Mouse (Mus musculus) embryonic stem cell, embryonic (primary cell): Measurements from ENCODE around the gene Nppa.

Experiments used
- CTCF ChIA-PET, 4 experiments: fragments of 300-600 bp in 2 of 4; fragments of 350-600 bp in 2 of 4; sonication (Branson Sonifier 250); formaldehyde crosslinking; loops; one replicate each; lab custom pipeline; 2022; ENCODE audit warnings: inconsistent platforms in 2 of 4; lab: Charles Lee
- POLR2A ChIA-PET, 4 experiments: fragments of 300-600 bp in 2 of 4; fragments of 350-600 bp in 2 of 4; sonication (Branson Sonifier 250); formaldehyde crosslinking; loops; one replicate each; lab custom pipeline; 2022; ENCODE audit warnings: antibody characterized with exemption in 4 of 4, inconsistent platforms in 1 of 4; lab: Charles Lee

The Nppa gene

GRCm38 (mm10) chr4:148051046-148051776 is 50.7 kb downstream of the Nppa start:
- ChIA-PET CTCF (interaction anchor here in 3 of 4 experiments (0.5 to 2.7 kb wide), 6 partner anchors 9 to 292 kb away, joined by 4 to 6 read pairs (median 5); no protein-coding TSS in a partner anchor), POLR2A (interaction anchor here (0.6 to 43.0 kb wide), 21 partner anchors 0 to 146 kb away, joined by 3 to 812 read pairs (median 4); partner anchors contain the start of genes Clcn6 (in 3 of the 4), Mthfr (in 3 of the 4), Fbxo2 (in 1 of the 4) and Fbxo44 (in 1 of the 4))
